21 mouse cellular contexts compared by ENCODE assay signal in the genomic region with DNA sequence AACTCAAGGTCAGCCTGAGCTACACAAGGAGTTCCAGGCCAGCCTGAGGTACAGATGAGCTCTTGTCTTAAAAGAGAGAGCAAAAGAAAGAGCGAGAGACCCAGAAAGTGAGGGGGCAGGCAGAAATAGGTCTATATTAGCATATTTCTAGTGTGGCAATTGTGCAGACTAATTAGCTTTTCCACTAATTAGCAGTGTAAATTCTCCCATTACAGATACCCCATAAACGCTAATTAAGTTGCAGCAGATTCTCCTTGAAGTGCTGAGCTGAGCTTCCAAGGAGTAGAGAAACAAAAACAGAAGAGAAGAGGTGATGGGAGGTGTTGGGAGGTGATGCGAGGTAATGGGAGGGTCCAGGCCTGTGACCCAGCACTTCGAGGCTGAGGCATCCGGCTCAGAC. TPM values are rescaled to one million over a fixed set of nuclear protein-coding genes. Genes with fewer than 3 reads are reported as not detected.
DNase-seq lines count a peak whose midpoint lies in the region; ATAC-seq lines count a peak whose summit lies in the region.
"Had no signal": no experiment of that assay in that cellular context is flagged by ENCODE, and none has a peak within 500 bp of the region (broad histone marks: within the 10 kb centered on the region; RNA-seq: fewer than 3 reads in every experiment).

No protein-coding gene starts in this region.

- no peak overlapping the region for H3K9ac ChIP-seq in forebrain, embryonic 14.5 days (ENCODE audit: low read length)
- no peak overlapping the region for H3K9ac ChIP-seq in forebrain, embryonic 11.5 days (ENCODE audit: low read length)
- no peak overlapping the region for H3K9ac ChIP-seq in hindbrain, embryonic 14.5 days
- no peak overlapping the region for H3K9ac ChIP-seq in hindbrain, embryonic 11.5 days (ENCODE audit: low read depth, low read length)
- no peak overlapping the region for H3K9ac ChIP-seq in neural tube, embryonic 15.5 days (replicated peaks)
- H3K9ac ChIP-seq: embryonic facial prominence, embryonic 12.5 days; forebrain, embryonic 13.5 days had no signal

- peak; percentile 80 for DNase-seq in forebrain, embryonic 14.5 days (ENCODE audit: low spot score)
- DNase-seq in forebrain, embryonic 11.5 days (ENCODE audit: low spot score) = no peak
- DNase-seq in hindbrain, embryonic 14.5 days (ENCODE audit: low spot score) = no peak
- DNase-seq in hindbrain, embryonic 11.5 days (ENCODE audit: low spot score) = no peak
- peak; percentile 23 for DNase-seq in retina, postnatal 1 day
- no peak for DNase-seq in retina, embryonic 14.5 days (ENCODE audit: low spot score)
- DNase-seq in spleen, adult 12 weeks (ENCODE audit: low spot score) = no peak
- DNase-seq: adrenal gland, adult 2 months; adrenal gland, postnatal 10 days; adrenal gland, postnatal 25 days; cerebellum, adult 11-12 months; cerebellum, adult 2 months; cerebellum, adult 9-10 months; cerebellum, postnatal 10 days; cerebellum, postnatal 25 days had no signal

- peaks cover 35% of the 10 kb centered on the region for H3K4me1 ChIP-seq in forebrain, embryonic 14.5 days (ENCODE audit: control insufficient read depth, insufficient read depth, low read length)
- peaks cover 7% of the 10 kb centered on the region for H3K4me1 ChIP-seq in forebrain, embryonic 11.5 days (replicated peaks; ENCODE audit: control insufficient read depth, insufficient read depth, low read length)
- peaks cover 30% of the 10 kb centered on the region for H3K4me1 ChIP-seq in hindbrain, embryonic 14.5 days (replicated peaks; ENCODE audit: control insufficient read depth, insufficient read depth, low read length)
- H3K4me1 ChIP-seq in hindbrain, embryonic 11.5 days (replicated peaks; ENCODE audit: control insufficient read depth, insufficient read depth, low read length) = no peaks in the 10 kb centered on the region
- peaks cover 44% of the 10 kb centered on the region for H3K4me1 ChIP-seq in neural tube, embryonic 15.5 days

- no peaks in the 10 kb centered on the region; the same call in 1 of the 2 replicates for H3K9me3 ChIP-seq in forebrain, embryonic 14.5 days (replicated peaks; ENCODE audit: control insufficient read depth, low read length)
- H3K9me3 ChIP-seq in forebrain, embryonic 11.5 days (ENCODE audit: control insufficient read depth, low read length) = peaks cover 2% of the 10 kb centered on the region; the same call in 1 of the 2 replicates
- H3K9me3 ChIP-seq in hindbrain, embryonic 14.5 days (ENCODE audit: control insufficient read depth, low read length) = no peaks in the 10 kb centered on the region
- no peaks in the 10 kb centered on the region for H3K9me3 ChIP-seq in hindbrain, embryonic 11.5 days (ENCODE audit: control insufficient read depth, low read length)
- H3K9me3 ChIP-seq in neural tube, embryonic 15.5 days (replicated peaks) = no peaks in the 10 kb centered on the region
- H3K9me3 ChIP-seq: embryonic facial prominence, embryonic 10.5 days; embryonic facial prominence, embryonic 12.5 days; forebrain, embryonic 13.5 days had no signal

- 25% methylated on average over 5 of the region's 5 CpGs for WGBS in forebrain, embryonic 14.5 days
- 60% methylated on average over 5 of the region's 5 CpGs for WGBS in forebrain, embryonic 11.5 days
- 73% methylated on average over 5 of the region's 5 CpGs for WGBS in hindbrain, embryonic 14.5 days
- WGBS in hindbrain, embryonic 11.5 days = 83% methylated on average over 5 of the region's 5 CpGs
- 52% methylated on average over 5 of the region's 5 CpGs for WGBS in neural tube, embryonic 15.5 days

- no peaks in the 10 kb centered on the region for H3K36me3 ChIP-seq in forebrain, embryonic 14.5 days (ENCODE audit: control insufficient read depth, insufficient read depth, low read length)
- H3K36me3 ChIP-seq in forebrain, embryonic 11.5 days (ENCODE audit: control insufficient read depth, insufficient read depth, low read length) = no peaks in the 10 kb centered on the region
- H3K36me3 ChIP-seq in hindbrain, embryonic 14.5 days (replicated peaks; ENCODE audit: control insufficient read depth, insufficient read depth) = no peaks in the 10 kb centered on the region
- H3K36me3 ChIP-seq in hindbrain, embryonic 11.5 days (ENCODE audit: control insufficient read depth, insufficient read depth, low read length) = no peaks in the 10 kb centered on the region
- H3K36me3 ChIP-seq in neural tube, embryonic 15.5 days = no peaks in the 10 kb centered on the region
- H3K36me3 ChIP-seq: embryonic facial prominence, embryonic 10.5 days; embryonic facial prominence, embryonic 12.5 days had no signal

- ATAC-seq in forebrain, embryonic 14.5 days = no peak
- no peak for ATAC-seq in forebrain, embryonic 11.5 days (replicated peaks; ENCODE audit: low FRiP score)
- no peak for ATAC-seq in hindbrain, embryonic 14.5 days (ENCODE audit: low FRiP score)
- no peak for ATAC-seq in hindbrain, embryonic 11.5 days (ENCODE audit: low FRiP score)
- no peak for ATAC-seq in neural tube, embryonic 15.5 days (ENCODE audit: low FRiP score)
- ATAC-seq: forebrain, embryonic 13.5 days; forebrain, embryonic 16.5 days had no signal

- H3K4me2 ChIP-seq in forebrain, embryonic 14.5 days (ENCODE audit: low read length) = no peak overlapping the region
- H3K4me2 ChIP-seq in forebrain, embryonic 11.5 days (ENCODE audit: low read depth, low read length, severe bottlenecking) = no peak overlapping the region
- no peak overlapping the region for H3K4me2 ChIP-seq in hindbrain, embryonic 14.5 days (replicated peaks)
- no peak overlapping the region for H3K4me2 ChIP-seq in hindbrain, embryonic 11.5 days (replicated peaks; ENCODE audit: low read depth, low read length)
- H3K4me2 ChIP-seq in neural tube, embryonic 15.5 days = no peak overlapping the region
- H3K4me2 ChIP-seq: embryonic facial prominence, embryonic 12.5 days; forebrain, embryonic 13.5 days had no signal

- H3K4me3 ChIP-seq in forebrain, embryonic 14.5 days (ENCODE audit: low read depth, low read length) = no peak overlapping the region
- no peak overlapping the region for H3K4me3 ChIP-seq in forebrain, embryonic 11.5 days (ENCODE audit: low read depth, low read length)
- H3K4me3 ChIP-seq in hindbrain, embryonic 14.5 days (replicated peaks; ENCODE audit: low read length) = no peak overlapping the region
- H3K4me3 ChIP-seq in hindbrain, embryonic 11.5 days (ENCODE audit: low read depth, low read length) = no peak overlapping the region
- H3K4me3 ChIP-seq in neural tube, embryonic 15.5 days (replicated peaks) = no peak overlapping the region
- H3K4me3 ChIP-seq: embryonic facial prominence, embryonic 10.5 days; embryonic facial prominence, embryonic 12.5 days; forebrain, embryonic 13.5 days had no signal

- no peaks in the 10 kb centered on the region for H3K27me3 ChIP-seq in forebrain, embryonic 14.5 days (replicated peaks; ENCODE audit: control insufficient read depth, insufficient read depth, low read length)
- H3K27me3 ChIP-seq in forebrain, embryonic 11.5 days (ENCODE audit: control insufficient read depth, insufficient read depth, low read length) = no peaks in the 10 kb centered on the region
- H3K27me3 ChIP-seq in hindbrain, embryonic 14.5 days (ENCODE audit: control insufficient read depth, insufficient read depth, low read length) = no peaks in the 10 kb centered on the region
- no peaks in the 10 kb centered on the region for H3K27me3 ChIP-seq in hindbrain, embryonic 11.5 days (ENCODE audit: control insufficient read depth, insufficient read depth, low read length)
- no peaks in the 10 kb centered on the region for H3K27me3 ChIP-seq in neural tube, embryonic 15.5 days (replicated peaks)
- H3K27me3 ChIP-seq: forebrain, embryonic 13.5 days had no signal

- H3K27ac ChIP-seq in forebrain, embryonic 14.5 days (ENCODE audit: low read depth, low read length) = no peak overlapping the region
- H3K27ac ChIP-seq in forebrain, embryonic 11.5 days (ENCODE audit: low read depth, low read length) = no peak overlapping the region
- 0 out of 2 replicates have a peak overlapping the region, but pooled peaks have one; percentile 38 for H3K27ac ChIP-seq in hindbrain, embryonic 14.5 days
- H3K27ac ChIP-seq in hindbrain, embryonic 11.5 days (ENCODE audit: low read depth, low read length) = no peak overlapping the region
- H3K27ac ChIP-seq in neural tube, embryonic 15.5 days (replicated peaks) = peak overlapping the region; percentile 39
- H3K27ac ChIP-seq: embryonic facial prominence, embryonic 10.5 days; embryonic facial prominence, embryonic 12.5 days; forebrain, embryonic 13.5 days had no signal

RNA-seq across cellular contexts. Expression of a gene that starts 32.8 kb away (rescaled TPM):
- polyA plus RNA-seq in forebrain, embryonic 14.5 days (2014; fragmentation: Nextera tagmentation; extraction: Ambion mirVana) = 0.30 TPM in 2 replicates
- 0.27 TPM in 1 of 2 replicates, not detected in the other for polyA plus RNA-seq in forebrain, embryonic 11.5 days (2014; fragmentation: Nextera tagmentation; extraction: Ambion mirVana)
- 0.58 and 0.65 TPM in 2 replicates for polyA plus RNA-seq in hindbrain, embryonic 14.5 days (2014; fragmentation: Nextera tagmentation; extraction: Ambion mirVana)
- not detected in 2 replicates for polyA plus RNA-seq in hindbrain, embryonic 11.5 days (2014; fragmentation: Nextera tagmentation; extraction: Ambion mirVana)
- polyA plus RNA-seq in neural tube, embryonic 15.5 days (2015; fragmentation: Nextera tagmentation; extraction: Ambion mirVana) = 0.80 and 1.0 TPM in 2 replicates
- polyA plus RNA-seq: embryonic facial prominence, embryonic 14.5 days had no signal

RNA-seq across cellular contexts. Expression of a gene that starts 50.2 kb away (rescaled TPM):
- polyA plus RNA-seq in forebrain, embryonic 14.5 days (2014; fragmentation: Nextera tagmentation; extraction: Ambion mirVana) = 22.3 and 29.8 TPM in 2 replicates
- 23.9 and 24.7 TPM in 2 replicates for polyA plus RNA-seq in forebrain, embryonic 11.5 days (2014; fragmentation: Nextera tagmentation; extraction: Ambion mirVana)
- polyA plus RNA-seq in hindbrain, embryonic 14.5 days (2014; fragmentation: Nextera tagmentation; extraction: Ambion mirVana) = 47.8 and 47.9 TPM in 2 replicates
- polyA plus RNA-seq in hindbrain, embryonic 11.5 days (2014; fragmentation: Nextera tagmentation; extraction: Ambion mirVana) = 17.2 and 19.6 TPM in 2 replicates
- polyA plus RNA-seq in neural tube, embryonic 15.5 days (2015; fragmentation: Nextera tagmentation; extraction: Ambion mirVana) = 47.9 and 51.2 TPM in 2 replicates

Comparison
In these comparisons a context has a peak if more than half of its experiments do, and no peak if none do; other contexts are left out.
1. DNase-seq: peak in forebrain, embryonic 14.5 days (single experiment) and retina, postnatal 1 day (single experiment); none in forebrain, embryonic 11.5 days (single experiment), hindbrain, embryonic 14.5 days (single experiment), hindbrain, embryonic 11.5 days (single experiment), retina, embryonic 14.5 days (single experiment) and spleen, adult 12 weeks (single experiment).
2. H3K27ac ChIP-seq: peak in hindbrain, embryonic 14.5 days (single experiment) and neural tube, embryonic 15.5 days (single experiment); none in forebrain, embryonic 14.5 days (single experiment), forebrain, embryonic 11.5 days (single experiment) and hindbrain, embryonic 11.5 days (single experiment).